Mouse (Mus musculus) spleen, adult 12 weeks (tissue): ENCODE measurements around the gene Shc3.

Experiments used
- DNase-seq: peaks from one replicate; pipeline ENCODE4 v3.0.0; 2022; ENCODE audit warnings: low spot score

Shc3 gene

DNA sequence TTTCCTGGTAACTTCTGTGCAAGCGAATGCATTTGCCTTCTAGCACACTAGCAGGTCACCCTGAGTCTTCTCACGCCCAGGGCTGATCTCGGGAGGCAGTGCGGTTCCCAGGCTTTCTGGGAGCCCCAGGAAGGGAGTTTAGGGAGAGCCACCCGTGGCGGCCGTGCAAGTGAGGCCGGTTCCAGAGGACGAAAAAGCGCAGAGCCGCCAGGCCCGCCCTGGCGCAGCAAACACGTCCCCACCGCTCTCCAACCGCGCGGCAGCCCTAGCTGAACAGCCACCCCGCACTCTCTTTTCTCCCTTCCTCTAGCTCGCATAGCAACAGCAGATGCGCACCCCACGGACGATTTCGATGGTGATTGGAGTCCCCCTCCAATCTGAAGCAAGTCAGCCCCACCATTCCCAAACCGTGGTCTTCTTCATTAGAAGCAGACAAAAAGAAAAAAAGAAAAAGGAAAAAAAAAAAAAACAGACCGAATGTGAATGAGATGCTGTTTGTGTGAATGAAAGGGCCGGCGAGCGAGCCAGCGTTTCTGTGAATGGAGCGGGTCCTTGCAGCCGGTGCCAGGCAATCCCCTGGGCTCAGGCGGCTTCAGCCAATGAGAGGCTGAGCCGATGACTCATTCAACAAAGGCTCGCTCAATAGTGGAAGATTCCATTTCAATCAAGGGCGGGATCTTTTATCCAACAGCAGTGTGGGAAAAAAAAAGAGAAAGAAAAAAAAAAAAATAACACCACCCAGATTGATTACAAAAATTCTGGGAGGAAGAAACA is at the start of gene Shc3:
Shc3 (minus strand) TSS at position 509 of the 774 bp plus-strand sequence.
- no peak for DNase-seq

DNA sequence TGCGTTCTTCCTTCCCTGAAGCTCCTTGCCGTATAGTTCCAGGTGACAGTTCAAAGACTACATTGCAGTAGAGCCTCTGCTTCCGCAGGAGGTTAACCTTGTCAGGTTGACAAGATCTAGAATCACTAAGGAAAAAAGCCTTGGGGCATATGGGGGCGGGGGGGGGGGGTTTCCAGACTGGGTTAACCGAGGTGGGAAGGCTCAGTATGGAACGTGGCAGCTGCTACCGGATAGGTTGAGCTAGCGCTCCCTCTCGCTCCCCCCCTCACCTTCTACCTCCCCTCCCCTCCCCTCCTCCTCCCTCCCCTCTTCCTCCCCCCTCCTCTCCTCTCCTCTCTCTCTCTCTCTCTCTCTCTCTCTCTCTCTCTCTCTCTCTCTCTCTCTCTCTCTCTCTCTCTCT is 49.4 kb upstream of the Shc3 start:
- no peak for DNase-seq

GRCm38 (mm10) chr13:51617861-51618260 is 48.6 kb upstream of the Shc3 start:
- peak; percentile 16 for DNase-seq

GRCm38 (mm10) chr13:51617306-51617705 is 48.1 kb upstream of the Shc3 start:
- no peak for DNase-seq

DNA sequence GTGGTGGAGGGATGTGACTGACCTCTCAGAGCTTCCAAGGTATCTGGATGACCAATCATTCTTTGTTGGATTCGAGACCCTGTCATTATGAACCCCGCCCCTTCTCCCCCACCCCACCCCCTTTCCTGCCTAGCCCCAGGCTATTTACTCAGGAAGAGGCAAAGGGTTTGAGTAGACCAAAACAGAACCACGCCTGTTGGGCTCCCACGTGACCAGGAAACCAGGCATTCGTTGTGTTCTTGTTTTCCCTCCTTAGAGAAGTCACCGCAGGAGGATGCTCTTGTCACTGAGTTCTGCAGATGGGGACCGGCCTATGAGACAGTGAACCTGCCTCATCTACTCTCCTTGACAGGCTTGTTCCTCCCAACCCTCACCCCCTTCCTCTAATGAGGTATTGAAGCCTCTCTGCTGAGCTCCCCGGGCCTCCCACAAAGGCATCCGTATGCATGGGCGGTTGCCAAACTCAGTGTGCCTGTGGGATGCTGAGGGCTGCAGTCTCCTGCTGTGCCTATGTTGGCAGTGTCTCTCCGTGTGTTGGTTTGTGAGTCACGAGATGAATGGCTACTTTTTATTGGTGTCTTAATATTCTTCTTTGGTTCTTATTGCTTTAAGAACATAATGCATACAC is 47.3 kb upstream of the Shc3 start:
- DNase-seq, result no peak

DNA sequence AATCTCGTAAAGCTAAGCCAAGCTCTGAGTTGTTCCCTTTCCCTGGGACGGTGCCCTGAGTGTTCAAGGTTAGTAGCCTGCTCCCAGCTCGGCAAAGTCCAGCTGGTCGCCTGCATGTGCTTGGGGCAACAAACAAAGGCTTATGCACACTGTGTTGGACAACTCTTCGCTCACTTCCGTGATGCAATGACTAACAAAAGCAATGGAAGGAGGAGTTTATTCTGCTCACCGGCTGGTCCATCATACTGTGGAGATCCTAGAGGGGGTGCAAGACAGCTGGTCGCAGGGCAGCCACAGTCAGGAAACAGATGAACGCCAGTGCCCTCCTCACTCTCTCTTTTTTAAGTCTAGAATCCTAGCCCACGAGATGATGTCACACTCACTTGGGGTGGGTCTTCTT is 46.6 kb upstream of the Shc3 start:
- DNase-seq, result no peak

DNA sequence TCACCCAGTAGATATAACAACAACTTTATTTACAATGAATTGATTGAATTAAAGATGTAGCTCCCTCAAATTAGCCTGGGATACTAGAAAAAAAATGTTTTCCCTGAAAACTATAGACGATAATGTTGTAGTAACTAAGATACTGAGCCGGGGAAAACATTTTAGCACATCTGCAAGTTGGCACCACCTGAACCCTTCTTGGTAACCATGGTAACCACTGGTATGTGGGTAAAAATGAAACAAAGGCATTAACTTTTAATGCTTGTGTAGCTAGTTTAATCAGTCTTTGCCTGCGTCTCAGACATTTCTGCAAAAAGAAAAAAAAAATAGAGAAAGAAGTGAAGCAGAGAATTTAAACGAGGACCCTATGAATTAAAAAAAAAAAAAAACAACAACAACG is 42.3 kb upstream of the Shc3 start:
- no peak for DNase-seq

DNA sequence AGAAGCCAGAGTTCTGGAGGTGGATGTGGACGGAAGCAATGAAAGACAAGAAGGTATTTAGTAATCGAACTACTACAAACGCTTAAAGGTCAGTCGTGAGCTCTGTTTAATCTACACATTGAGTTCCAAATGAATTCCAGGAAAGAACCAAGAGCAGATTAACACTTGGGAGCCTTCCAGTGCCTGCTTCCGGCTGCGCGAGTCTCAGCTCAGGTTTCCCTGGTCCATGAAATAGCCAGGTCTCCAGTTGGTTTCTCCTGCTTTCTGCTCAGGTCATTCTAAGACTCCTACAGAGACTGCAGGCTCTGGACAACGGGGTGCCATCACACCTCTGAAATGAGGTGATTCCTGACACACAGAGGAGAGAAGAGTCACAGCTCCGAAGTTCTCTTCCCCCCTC is 41.8 kb upstream of the Shc3 start:
- DNase-seq, result no peak

GRCm38 (mm10) chr13:51609231-51609630 is 40.0 kb upstream of the Shc3 start:
- no peak for DNase-seq

GRCm38 (mm10) chr13:51603894-51604244 is 34.6 kb upstream of the Shc3 start:
- no peak for DNase-seq

GRCm38 (mm10) chr13:51603221-51603893 is 34.1 kb upstream of the Shc3 start:
- no peak for DNase-seq

- no peak for DNase-seq
These were observed 33.5 kb upstream of the Shc3 start for GRCm38 (mm10) chr13:51602764-51603163.

DNA sequence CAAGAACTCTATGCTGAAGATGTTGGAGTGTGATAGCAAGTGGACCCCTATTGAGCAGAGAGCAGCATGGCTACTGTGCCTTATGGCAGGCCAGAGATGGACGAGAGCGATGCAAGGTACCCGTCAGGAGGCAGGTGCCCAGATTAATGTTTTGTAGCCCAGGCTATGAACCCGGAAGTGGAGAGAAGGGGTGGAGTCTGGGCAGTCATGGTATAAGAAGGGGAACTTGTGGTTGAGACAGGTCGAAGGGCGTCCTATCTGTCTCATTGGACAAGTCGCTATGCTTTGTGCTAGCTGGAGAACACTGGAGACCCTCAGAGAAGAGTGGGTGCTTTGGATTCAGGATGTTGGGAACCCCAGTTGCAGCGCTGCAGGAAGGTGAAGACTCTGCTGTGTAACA is 30.9 kb upstream of the Shc3 start:
- DNase-seq, result no peak

- DNase-seq, result no peak
These were observed 28.8 kb upstream of the Shc3 start for GRCm38 (mm10) chr13:51598063-51598462.

DNA sequence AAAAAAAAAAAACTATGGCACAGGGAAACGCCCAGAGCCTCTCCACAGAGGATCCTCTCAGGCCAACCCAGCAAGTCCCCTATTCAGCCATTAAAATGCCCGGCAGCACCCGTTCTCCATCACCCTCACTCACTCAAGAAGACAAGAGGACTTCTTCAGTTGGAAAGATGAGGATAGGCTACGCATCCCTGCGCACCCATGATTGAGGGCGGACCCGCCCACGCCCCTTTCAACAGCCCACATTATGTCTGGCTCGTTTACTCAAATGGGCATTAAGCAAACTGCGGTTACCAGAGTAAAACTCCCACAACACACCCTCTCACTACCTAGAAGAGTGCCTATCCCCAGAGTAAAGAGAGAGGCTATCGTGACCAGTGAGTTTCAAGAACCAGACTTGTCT is 26.2 kb upstream of the Shc3 start:
- no peak for DNase-seq

GRCm38 (mm10) chr13:51594656-51595311 is 25.6 kb upstream of the Shc3 start:
- DNase-seq, result no peak

GRCm38 (mm10) chr13:51588005-51588404 is 18.8 kb upstream of the Shc3 start:
- no peak for DNase-seq

DNA sequence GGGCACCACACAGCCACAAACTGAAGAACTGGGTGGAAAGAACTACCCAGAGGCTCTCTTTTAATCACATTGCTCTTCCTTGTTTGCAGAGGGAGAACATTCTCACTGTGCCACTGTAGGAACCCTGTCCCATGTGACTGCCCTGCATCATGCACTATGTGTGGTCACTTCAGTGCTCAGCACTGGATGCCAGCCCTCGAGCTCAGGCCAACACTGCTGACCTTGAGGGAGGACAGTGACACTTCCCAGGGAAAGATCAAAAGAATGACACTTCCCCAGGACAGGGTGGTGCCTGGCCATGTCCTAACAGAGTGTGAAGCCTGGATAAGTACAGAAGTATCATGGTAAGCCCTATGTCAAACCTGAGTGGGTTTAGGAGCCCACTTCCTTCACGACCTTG is 13.0 kb upstream of the Shc3 start:
- no peak for DNase-seq

DNA sequence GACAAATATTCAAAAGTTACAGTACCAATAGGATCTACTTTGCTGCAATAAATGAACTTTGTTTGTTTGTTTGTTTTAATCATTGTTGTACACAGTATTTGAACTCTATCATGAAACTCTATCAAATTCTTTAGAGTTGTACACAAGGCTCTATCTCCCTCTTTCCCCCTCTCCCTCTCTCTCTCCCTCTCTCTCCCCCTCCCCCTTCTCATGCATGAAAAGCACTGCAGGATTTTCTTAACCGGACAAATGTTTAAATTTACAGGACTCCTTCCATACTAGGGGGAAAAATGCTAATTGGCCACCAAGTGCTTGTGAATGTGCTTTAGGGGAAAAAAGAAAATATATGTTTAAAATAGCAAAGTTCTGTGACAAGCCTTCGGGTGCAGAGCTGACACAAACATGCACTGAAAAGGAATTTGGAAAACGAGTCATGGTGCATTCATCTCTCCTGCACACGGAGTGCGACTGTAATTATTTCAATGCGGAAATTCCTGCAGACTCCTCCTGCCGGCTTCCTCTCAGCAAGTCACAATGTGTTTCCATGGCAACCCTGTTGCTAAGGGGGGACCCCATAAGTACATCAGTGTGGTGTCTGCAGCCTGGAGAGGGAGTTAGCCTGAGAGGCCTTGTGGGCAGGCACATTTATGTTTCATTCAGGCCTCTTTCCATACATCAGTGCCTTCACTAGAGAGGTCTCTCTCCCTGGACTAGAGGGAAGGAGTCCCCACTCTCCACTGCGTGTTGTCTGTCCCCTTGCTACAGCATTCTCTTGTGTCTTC is 11.2 kb upstream of the Shc3 start:
- no peak for DNase-seq

GRCm38 (mm10) chr13:51573849-51574248 is 4.6 kb upstream of the Shc3 start:
- DNase-seq, result no peak

GRCm38 (mm10) chr13:51570111-51570510 is 892 bp upstream of the Shc3 start:
- no peak for DNase-seq

GRCm38 (mm10) chr13:51569685-51570068 is 458 bp upstream of the Shc3 start:
- DNase-seq, result no peak
